Mouse (Mus musculus) 416B (cell line): ENCODE data around the gene Trappc2l.

ENCODE experiments used
- DNase-seq: peaks from one replicate; pipeline ENCODE4 v3.0.0; 2011; ENCODE audit warnings: low read depth

Gene Trappc2l

GRCm38 (mm10) chr8:122580926-122581325 lies 30.5 kb upstream of the Trappc2l start:
- no peak for DNase-seq

GRCm38 (mm10) chr8:122584981-122585380 lies 26.5 kb upstream of the Trappc2l start:
- no peak for DNase-seq

GRCm38 (mm10) chr8:122585411-122585891 lies 26.0 kb upstream of the Trappc2l start:
- peak; percentile 92 for DNase-seq

DNA sequence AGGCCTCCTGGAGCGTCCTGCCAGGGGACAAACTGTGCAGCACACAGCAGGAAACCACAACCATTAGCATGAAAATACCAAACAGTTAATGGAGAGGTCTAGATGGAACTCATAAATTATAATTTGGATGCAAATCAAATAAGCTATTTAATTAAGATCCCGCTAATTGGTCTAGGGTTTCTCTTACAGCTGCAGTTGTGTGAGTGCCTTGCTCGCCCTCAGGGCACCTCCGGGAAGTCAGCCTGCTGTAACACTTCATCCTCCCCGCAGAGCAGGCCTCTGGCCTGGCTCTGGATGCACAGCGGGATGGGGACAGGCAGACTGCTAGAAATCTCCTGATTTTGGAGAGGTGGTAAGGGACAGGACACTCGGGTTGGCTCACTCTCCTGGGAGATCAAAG lies 25.3 kb upstream of the Trappc2l start:
- no peak for DNase-seq

GRCm38 (mm10) chr8:122586749-122587148 lies 24.7 kb upstream of the Trappc2l start:
- DNase-seq: no peak

DNA sequence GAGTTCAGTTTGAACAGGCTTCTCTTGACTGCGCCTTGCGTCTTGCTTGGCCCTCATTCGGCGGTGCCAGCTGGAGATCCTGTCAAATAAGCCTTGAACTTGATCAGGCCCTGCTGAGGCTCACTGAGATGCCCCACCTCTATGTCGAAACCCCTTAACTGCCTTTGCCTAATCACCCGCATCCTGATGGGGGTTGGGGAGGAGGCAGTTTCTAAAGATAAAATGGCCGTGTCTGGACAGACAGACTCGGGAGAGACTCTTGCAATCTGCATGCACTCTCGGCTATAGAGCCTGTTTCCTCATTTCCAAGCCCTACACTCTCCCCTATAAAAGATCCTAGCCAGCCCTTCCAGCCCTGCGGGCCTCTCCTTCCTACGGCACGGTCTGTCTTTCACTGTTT lies 18.2 kb upstream of the Trappc2l start:
- DNase-seq: peak; percentile 85

GRCm38 (mm10) chr8:122593783-122594507 lies 17.5 kb upstream of the Trappc2l start:
- no peak for DNase-seq

DNA sequence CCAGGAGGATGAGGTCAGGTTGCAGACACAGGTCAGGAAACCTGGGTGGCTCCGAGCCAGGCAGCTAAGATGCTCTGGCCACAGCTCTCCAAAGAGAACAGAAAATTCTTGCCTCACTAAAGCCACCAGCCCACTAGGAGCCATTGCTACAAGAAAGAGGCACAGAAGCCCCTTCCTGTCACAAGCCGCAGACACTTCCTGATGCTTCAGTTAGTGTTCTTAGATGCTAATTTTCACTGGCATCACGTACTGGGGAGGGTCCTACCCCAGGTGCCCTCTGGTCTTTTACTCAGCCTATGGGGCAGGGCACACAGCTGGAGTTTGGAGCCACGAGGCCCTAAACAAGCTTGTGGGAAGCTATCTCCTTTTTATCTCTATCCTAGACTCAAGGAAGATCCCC lies 15.4 kb upstream of the Trappc2l start:
- DNase-seq: no peak

- DNase-seq: no peak
These were observed 10.8 kb upstream of the Trappc2l start for GRCm38 (mm10) chr8:122600666-122601065.

DNA sequence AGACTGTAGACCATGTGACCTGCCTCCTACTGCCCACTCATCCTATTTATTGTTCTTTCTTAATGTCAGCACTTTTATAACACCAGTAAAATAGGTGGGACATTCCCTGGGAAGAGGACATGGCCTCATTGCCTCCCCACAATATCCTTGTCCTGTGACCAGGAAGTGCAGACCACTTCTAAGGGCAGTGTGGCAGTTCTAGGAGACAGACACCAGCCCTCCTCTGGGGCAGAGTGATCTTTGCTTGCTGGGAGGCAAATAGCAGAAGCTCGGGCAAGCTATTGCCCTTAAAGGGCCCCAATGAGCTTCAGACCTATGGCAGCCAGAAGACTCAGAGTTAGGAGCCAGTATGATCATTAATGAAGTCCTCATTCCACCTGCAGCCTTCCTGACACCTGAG lies 6.8 kb upstream of the Trappc2l start:
- DNase-seq: no peak

DNA sequence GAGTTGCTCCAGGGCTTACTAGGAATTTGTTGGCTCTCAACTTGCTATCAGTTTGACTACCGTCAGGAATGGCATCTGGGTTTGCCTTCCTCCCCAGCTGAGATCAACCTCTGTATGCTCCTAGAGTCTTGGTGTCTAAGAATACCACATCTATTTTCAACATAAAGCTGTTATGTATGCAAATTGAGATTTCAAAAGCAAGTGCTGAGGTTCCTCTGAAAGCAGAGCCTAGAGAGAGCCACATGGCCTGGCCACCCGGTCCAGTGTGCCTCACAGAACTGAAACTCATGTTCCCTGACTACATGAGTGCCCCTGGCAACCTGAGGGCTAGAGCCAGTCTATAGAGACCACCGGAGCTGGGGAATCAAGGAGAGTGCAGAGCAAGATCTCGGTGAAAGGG lies 6.1 kb upstream of the Trappc2l start:
- no peak for DNase-seq

GRCm38 (mm10) chr8:122606810-122607209 lies 4.6 kb upstream of the Trappc2l start:
- DNase-seq: no peak

DNA sequence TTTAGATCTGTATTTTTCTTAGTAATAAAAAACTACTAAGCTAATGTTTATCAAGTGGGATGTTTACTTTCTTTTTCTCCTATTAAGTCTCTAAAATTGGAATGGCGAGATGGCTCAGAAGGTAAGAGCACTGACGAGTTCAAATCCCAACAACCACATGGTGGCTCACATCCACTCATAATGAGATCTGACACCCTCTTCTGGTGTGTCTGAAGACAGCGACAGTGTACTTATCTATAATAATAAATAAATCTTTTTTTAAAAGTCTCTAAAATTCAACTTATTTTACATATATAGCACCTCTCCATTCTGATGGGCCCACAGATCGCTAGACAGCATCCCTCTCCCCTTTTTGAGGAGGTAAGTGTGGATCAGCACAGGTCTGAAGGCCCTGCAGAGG lies 1.2 kb upstream of the Trappc2l start:
- DNase-seq: no peak

- no peak for DNase-seq
These were observed 695 bp upstream of the Trappc2l start for GRCm38 (mm10) chr8:122610612-122611277.

- no peak for DNase-seq
These were observed 4.9 kb downstream of the Trappc2l start for GRCm38 (mm10) chr8:122616181-122616905.

DNA sequence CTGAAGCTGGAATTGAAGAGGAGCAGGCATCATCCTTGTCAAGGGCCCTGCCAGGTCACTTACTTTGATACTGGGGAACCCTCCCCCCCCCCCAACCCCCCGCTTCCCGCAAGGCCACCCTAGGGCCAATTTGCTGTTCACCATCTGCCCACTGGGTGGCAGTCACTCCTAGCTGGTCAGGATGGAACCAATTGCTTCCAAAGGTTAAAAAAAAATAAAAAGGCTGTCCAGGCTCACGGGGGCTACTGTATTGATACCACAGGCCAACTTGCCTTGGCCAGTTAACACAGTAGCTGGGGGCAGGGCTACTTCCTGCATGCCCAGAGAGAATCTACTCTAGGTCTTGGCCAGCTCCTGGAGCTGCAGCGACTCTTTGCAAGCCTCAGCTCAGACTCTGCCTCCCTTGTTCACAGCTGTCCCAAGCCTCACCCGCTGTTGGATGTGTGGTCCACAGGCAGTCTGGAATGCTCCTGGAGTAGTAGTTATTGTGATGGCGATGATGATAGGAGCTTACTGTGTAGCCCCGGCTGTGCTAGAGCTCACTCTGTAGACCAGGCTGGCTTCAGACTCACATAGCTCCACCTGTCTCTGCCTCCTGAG lies 6.6 kb downstream of the Trappc2l start:
- peak; percentile 87 for DNase-seq

DNA sequence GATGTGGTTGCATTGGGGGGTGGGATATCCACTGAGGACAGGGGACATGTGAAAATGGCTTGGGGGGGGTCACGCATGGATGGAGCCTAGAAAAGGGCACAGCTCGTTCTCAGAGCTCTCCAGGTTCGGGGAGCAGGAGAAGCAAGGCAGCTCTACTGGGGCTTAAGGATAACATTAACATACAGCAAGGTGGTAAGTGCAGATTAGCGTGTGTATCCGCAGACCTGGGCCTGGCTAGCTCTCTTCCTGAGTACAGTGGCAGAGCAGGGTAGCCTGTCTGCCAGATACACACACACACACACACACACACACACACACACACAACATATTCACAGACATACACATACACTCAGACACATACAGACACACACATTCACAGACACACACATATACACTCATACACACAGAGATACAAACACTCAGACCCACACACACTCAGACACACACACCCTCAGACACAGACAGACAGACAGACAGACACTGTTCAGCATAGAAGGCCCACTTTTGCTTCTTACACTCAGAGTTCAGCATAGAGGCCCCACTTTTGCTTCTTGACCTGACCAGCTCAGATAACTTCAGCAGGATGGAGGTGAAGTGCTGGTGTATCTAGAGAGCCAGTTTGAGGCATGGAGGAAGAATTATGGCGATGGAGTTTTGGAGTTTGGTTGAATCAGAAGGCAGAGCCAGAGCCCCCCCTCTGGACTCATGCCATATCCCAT lies 7.4 kb downstream of the Trappc2l start:
- DNase-seq: no peak

DNA sequence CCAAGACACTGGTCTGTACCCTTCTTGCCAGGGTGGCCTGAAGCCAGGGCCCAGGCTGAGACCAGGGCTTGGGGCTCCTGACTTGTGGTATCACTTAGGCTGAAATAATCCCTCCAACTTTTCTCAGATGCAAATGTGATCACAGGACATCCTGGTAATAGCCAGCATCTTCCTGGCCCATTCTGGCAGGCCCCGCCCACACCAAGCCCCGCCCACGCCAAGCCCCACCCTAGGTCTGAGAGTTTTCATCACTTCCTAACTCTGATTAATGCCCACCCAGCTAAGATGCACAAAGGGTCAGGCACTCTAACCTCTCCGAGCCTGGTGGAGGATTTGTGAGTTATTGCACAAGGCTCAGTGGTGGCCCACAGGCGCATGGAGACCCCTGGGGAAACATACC lies 9.0 kb downstream of the Trappc2l start:
- DNase-seq: no peak

DNA sequence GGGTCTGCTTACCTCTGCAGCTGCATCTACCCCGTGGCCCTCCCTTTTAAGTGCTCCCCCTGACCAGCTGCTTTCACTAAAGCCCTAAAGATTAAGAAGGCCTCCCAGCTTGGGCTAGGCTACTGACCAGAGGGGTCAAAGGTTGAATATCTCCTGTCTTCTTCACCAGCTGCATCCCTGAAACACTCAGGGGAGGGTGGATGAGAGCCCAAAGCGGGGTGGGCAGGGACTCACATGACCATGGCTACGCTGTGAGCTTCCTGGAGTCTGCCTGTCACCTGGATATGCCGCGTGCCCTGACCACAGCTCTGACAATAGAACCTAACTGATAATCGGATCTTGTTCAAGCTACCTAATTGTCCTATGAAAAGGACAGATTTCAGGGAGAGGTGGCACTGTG lies 11.3 kb downstream of the Trappc2l start, which contains the start of gene Pabpn1l:
Pabpn1l (minus strand) TSS at position 13 of the 400 bp plus-strand sequence.
- no peak for DNase-seq

- DNase-seq: no peak
These were observed 12.6 kb downstream of the Trappc2l start for GRCm38 (mm10) chr8:122623844-122624642.

GRCm38 (mm10) chr8:122624653-122625052 lies 13.2 kb downstream of the Trappc2l start:
- peak; percentile 52 for DNase-seq
